Mouse (Mus musculus) cerebellum, adult 2 months (tissue): Measurements from ENCODE around the gene Mzt1.

Experiments
- CTCF ChIP-seq: fragments of 200-500 bp; IDR thresholded peaks from 2 replicates; pipeline ENCODE4 v1.5.1; 2011; ENCODE audit warnings: low read depth, mild to moderate bottlenecking, control low read depth, low read length, moderate library complexity, borderline replicate concordance; ENCODE audit not compliant: insufficient read depth
- POLR2A ChIP-seq: fragments of 200-500 bp; IDR thresholded peaks from 2 replicates; pipeline ENCODE4 v1.6.1; 2011; ENCODE audit warnings: low read length, control low read depth, borderline replicate concordance; ENCODE audit not compliant: insufficient read depth

DNA sequence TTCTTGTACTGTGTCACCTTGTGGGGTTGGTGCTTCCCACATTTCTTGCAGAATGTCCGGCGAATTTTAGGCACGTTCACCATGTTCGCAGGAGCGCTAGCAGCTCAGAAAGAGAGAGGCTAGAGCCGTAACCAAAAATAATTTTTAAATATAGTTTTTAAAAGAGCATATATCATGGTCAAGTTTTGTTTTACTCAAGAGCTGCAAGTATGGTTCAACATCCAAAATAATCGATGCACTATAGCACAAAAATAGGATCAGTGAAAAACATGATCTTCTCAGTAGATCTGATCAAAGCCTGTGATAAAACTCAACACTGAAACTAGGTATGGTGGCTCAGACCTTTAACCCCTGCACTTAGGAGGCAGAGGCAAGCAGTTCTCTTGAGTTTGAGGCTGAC lies 51.7 kb downstream of the Mzt1 start, which contains the start of gene Rpl36a-ps1:
- TF ChIP-seq CTCF, result no peak
- TF ChIP-seq POLR2A, result no peak
